Mouse (Mus musculus): Measurements from ENCODE around the gene Sclt1.

Sclt1 gene

DNA sequence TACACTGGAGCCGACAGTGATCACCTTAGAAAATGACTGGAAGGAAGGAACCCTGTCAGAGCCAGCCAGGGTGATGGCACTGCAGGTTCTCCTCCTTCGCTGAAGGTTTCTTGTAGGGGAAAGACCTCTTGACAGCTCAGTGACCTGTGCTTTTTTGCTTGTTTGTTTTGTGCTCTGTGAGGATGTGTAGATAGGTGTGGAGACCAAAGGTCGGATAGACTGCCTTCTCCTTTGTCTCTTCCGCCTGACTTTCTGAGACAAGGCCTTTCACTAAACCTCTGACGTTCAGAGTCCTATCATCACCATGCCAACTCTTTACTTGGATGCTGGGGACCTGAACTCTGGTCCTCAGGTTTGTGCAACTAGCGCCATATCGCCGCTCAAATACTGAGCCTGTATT, 153.8 kb downstream of the Sclt1 start:
- no peak for DNase-seq (ENCODE audit: inconsistent age in 2 of 2, low spot score in 1 of 2)

DNA sequence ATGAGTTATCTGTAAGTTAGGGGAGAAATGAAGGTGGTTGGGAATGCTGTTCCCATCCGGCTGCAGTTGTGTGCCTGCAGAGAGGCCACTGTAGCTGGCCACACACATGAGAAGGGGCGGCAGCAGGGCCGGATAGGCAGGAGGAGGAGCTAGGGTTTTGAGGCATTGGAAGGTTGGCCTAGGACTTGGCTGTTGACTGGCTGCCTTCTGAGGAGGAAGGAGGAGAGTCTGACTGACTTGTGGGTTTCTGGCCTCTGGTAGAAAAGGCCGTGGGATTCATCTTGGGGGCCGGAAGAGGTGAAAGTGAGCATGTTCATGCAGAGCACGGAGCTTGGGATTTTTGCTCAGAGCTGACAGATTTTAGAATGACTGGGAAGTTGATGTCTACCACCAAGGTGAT, 154.7 kb downstream of the Sclt1 start:
- DNase-seq (ENCODE audit: inconsistent age in 2 of 2, low spot score in 1 of 2): peak in 1 of 2 experiments; percentile 69

DNA sequence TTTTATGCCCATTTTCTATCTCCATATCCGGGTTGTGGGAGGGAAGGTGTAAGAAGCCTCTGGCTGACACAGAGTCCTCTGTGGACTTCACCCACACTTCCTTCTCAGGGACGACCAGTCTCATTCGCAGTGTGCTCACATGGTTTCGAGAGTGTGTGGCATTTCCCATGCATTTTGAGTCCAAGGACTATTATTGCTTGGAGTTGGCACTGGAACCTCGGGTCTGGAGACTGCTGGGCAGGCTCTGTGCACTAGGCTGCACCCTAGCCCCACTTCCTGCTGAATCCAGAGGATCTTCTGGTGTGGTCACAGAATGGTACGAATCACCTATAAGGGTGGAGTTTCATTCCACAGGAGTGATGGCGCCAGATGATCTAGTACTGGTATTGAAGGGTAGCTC, 155.4 kb downstream of the Sclt1 start:
- DNase-seq (ENCODE audit: inconsistent age in 2 of 2, low spot score in 1 of 2): peak; percentile 53 to 80

DNA sequence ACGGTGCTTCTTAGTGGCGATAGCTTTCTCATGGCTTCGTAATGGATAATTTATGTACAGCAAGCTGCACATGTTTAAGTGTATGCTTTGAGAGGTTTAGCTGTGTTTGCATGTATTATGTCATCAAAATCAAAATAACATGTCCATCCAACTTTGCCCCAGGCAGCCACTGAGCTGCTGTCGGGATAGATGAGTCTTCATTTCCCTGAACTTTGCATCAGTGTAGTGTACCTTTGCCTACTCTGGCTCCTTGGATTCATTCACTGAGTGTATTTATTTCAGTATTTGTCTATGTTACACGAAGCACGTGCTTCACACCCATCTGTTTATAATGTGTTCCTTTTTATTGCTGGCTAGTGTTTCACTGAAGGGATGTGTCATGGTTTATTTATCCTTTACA, 156.0 kb downstream of the Sclt1 start:
- no peak for DNase-seq (ENCODE audit: inconsistent age in 2 of 2, low spot score in 1 of 2)

DNA sequence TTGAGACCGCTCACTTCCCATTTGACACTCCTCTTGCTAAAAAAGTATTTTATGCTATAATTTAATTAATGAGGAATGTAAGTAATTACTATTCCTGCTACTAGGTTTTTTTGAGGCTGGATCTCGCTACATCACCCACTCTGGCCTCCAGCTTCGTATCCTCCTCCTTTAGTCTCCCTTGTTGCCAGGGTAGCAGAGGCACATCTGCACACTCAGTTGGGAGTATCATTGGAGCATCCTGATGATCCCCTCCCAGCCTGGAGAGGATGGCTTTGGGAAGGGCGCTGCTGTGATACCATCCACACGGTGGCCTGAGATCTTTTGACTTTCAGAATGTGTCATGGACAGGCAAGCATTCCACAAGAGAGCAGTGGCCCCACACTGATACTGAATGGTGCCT, 156.8 kb downstream of the Sclt1 start:
- no peak for DNase-seq (ENCODE audit: inconsistent age in 2 of 2, low spot score in 1 of 2)

DNA sequence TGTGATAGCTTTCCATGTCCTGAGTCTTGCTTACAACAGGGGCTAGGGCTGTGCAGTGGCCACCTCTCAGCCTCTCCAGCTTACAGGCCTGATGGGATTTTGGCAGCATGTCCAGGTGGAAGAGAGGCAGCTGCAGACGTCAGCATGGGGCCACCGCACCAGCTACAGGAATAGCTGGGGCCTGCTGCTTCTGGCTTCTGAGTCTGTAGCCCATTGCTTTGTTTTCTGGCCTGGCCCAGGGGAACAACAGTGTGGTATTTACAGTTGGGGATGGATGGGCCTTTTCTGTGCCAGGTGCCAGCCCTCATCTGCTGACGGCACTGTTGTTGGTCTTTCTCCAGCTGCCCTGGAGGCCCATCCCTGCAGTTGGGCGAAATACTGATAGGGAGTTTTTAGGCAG, 158.7 kb downstream of the Sclt1 start:
- DNase-seq (ENCODE audit: inconsistent age in 2 of 2, low spot score in 1 of 2): no peak

DNA sequence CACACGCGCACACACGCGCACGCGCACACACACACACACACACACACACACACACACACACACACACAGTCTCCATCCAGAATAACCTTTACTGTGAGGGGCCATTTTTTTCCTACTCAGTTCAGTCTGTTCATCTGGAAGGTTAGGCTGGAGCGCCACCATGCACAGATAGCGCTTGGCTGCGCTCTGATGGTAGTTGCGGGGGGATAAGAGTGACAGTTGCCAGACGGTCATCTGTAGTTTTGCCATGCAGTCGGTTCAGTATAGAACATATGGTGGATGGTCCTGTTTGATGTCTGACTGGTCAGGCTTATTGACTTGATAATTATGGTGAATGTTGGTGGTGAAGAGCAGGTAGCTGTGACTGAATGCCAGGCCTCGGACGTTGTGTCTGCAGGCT, 159.2 kb downstream of the Sclt1 start:
- no peak for DNase-seq (ENCODE audit: inconsistent age in 2 of 2, low spot score in 1 of 2)

DNA sequence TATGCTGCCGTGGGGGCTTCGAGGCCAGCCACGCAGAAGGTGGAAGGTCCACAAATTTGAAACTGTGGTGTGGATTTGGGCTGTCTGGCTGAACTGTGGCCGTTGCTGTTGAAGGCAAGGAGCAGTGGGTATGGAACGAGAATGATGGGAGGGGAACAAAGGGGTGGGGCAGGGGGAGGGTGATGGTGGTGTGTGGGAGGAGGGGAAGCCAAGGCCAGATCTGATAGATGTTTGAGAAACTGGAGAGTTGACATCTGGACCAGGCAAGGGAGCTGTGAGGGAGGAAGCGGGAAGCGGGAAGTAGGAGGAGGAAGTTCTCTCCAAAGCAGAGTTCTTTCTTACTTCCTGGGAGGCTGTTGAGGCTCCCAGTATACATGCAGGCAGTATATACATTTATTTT, 160.1 kb downstream of the Sclt1 start:
- DNase-seq (ENCODE audit: inconsistent age in 2 of 2, low spot score in 1 of 2): no peak

DNA sequence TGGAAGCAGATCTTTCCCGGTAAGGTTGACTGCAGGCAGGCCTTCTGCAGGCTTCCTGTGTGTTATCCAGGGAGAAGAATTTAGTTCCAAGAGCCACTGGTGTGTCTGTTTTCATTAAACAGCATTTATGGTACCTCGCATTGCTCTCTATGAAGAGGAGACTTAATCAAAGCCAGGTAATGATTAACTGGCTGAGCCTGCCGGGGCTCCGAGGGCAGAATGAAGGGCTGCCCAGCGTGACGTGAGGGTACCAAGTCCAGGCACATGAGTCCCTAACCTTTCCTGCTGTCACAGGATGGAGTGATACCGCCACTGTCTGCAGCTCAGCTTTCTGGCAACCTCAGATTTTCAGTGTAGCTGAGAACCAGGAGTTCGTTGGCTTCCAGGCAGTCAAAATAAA, 160.9 kb downstream of the Sclt1 start:
- DNase-seq (ENCODE audit: inconsistent age in 2 of 2, low spot score in 1 of 2): no peak

DNA sequence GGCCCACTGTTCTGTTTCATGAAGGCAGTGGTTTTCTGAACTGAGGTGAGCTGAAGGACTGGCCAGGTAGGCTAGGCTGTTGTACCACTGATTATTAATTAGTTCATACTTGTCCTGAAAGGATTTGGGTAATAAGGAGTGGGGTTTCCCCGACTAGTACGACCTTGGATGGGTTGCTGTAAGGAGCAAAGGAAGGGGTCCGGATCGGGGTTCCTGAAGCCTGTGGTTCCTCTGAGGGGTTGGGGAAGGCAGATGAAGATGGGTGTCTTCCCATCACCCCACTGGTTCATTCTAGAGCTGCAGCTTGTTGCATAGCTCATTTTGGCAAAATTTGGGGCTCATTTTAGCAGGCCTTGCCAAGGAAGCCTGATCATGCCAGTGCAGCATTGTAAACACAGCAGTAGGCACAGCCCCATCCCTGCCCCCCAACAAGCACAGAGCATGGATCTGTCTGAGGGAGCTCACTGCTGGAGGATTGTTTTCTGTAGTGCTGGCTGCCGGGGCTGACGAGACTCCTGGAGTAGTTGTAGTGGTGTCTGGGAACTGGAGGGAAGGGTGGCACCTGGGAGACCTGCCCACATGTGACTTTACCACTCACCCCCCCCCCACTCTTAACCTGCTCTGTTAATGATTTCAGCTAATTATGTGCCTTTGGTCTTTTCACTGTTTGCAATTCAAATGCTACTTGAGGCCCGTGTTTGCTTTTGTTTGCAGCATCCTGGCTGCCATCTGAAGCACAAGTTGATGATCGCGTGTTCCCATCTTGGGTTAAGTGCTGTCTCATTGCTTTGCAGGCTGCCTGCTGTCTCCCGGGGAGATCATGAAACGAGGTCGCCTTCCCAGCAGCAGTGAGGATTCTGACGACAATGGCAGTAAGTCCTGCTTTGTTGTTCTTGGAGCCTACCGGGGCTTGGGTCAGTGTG, 161.7 kb downstream of the Sclt1 start:
- no peak for DNase-seq (ENCODE audit: inconsistent age in 2 of 2, low spot score in 1 of 2)

DNA sequence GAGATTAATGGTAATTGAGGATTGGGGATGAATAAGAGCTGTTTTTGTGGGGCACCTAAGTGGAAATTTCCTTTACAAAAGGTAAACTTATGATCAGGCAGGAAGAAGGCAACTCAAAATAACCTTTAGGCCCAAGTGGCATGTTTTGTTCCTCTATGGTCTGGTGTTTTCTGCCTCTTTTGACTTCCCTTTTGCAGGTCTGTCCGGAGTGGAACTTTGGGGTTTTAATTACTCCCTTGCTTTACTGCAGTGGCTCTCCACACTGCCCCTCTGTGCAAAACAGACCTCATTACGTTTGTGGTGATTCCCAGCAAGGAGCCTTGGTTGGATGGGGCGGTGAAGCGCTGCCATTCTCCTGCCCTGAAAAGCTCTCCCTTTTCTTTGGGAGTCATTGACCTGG, 162.4 kb downstream of the Sclt1 start:
- no peak for DNase-seq (ENCODE audit: inconsistent age in 2 of 2, low spot score in 1 of 2)

DNA sequence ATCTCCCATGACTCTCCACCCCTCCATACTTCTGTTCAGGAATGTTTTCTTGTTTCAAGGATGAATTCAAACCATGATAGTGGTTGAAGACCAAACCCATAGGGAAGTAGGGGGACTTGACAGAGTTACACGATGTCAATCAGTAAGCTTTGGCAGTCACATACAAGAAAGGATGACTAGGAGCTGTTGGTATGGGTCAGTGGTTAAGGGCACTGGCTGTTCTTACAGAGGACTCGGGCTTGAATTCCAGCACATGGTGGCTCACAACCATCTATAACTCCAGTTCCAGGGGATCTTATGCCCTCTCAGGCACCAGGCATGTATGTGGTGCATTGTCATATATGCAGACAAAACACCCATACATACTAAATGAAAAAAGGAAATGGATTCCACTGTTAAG, 165.1 kb downstream of the Sclt1 start:
- no peak for DNase-seq (ENCODE audit: inconsistent age in 2 of 2, low spot score in 1 of 2)
